ENCODE assay signal across 10 mouse cellular contexts in genomic region chr11:88293631-88294393, GRCm38 (mm10). TPM values are rescaled to one million over a fixed set of nuclear protein-coding genes. Genes with fewer than 3 reads are reported as not detected.
A peak's percentile ranks its signal among the peaks of the same experiment; 100 is the strongest.
DNase-seq lines count a peak whose midpoint lies in the region; ATAC-seq and TF ChIP-seq lines count a peak whose summit lies in the region.
"Had no signal": no experiment of that assay in that cellular context is flagged by ENCODE, and none has a peak within 500 bp of the region (broad histone marks: within the 10 kb centered on the region; RNA-seq: fewer than 3 reads in every experiment).

TSS of gene Ccdc182 (plus strand) at chr11:88294058.

- H3K27ac ChIP-seq in layer of hippocampus, adult 2 months: no peak within 1 kb of the TSS
- H3K27ac ChIP-seq in forebrain, embryonic 10.5 days: peak within 1 kb of the TSS; percentile 79
- peak within 1 kb of the TSS; percentile 59; the same call in 1 of the 2 replicates for H3K27ac ChIP-seq in kidney, embryonic 14.5 days (ENCODE audit: low read depth, low read length)
- H3K27ac ChIP-seq in midbrain, postnatal 0 days (ENCODE audit: low read depth, low read length): no peak within 1 kb of the TSS

- no peaks in the 10 kb centered on the region for H3K36me3 ChIP-seq in forebrain, embryonic 10.5 days (replicated peaks)
- no peaks in the 10 kb centered on the region for H3K36me3 ChIP-seq in kidney, embryonic 14.5 days (ENCODE audit: control insufficient read depth, insufficient read depth, low read length)
- H3K36me3 ChIP-seq in midbrain, postnatal 0 days (ENCODE audit: insufficient read depth, low read length): no peaks in the 10 kb centered on the region

- H3K4me3 ChIP-seq in layer of hippocampus, adult 2 months: no peak within 1 kb of the TSS
- H3K4me3 ChIP-seq in forebrain, embryonic 10.5 days: peak within 1 kb of the TSS; percentile 45
- peak within 1 kb of the TSS; percentile 34 for H3K4me3 ChIP-seq in kidney, embryonic 14.5 days (ENCODE audit: low read length)
- H3K4me3 ChIP-seq in midbrain, postnatal 0 days (ENCODE audit: low read depth, low read length): 0 out of 2 replicates have a peak within 1 kb of the TSS, but pooled peaks have one; percentile 2

- DNase-seq in layer of hippocampus, adult 2 months (ENCODE audit: low spot score in 2 of 2): no peak
- DNase-seq in layer of hippocampus, adult 11-12 months (ENCODE audit: low spot score): no peak
- no peak for DNase-seq in forebrain, embryonic 10.5 days (ENCODE audit: extremely low spot score, low spot score)
- DNase-seq in midbrain, postnatal 0 days (ENCODE audit: low spot score): no peak
- DNase-seq in ovary, postnatal 36 days (ENCODE audit: low spot score): no peak
- DNase-seq in layer of hippocampus, adult 18-20 months (ENCODE audit: low spot score in 2 of 2): no peak

- H3K4me2 ChIP-seq in kidney, embryonic 14.5 days (replicated peaks; ENCODE audit: low read depth, low read length): peak within 1 kb of the TSS; percentile 55
- H3K4me2 ChIP-seq in midbrain, postnatal 0 days (ENCODE audit: low read depth, low read length, poor library complexity, severe bottlenecking): peak within 1 kb of the TSS; percentile 39

- H3K4me1 ChIP-seq in forebrain, embryonic 10.5 days: peaks cover 54% of the 10 kb centered on the region
- peaks cover 37% of the 10 kb centered on the region for H3K4me1 ChIP-seq in kidney, embryonic 14.5 days (ENCODE audit: control insufficient read depth, insufficient read depth, low read length)
- no peaks in the 10 kb centered on the region for H3K4me1 ChIP-seq in midbrain, postnatal 0 days (ENCODE audit: insufficient read depth, low read length)

- peak; percentile 25; the same call in 1 of the 2 replicates for TF ChIP-seq CTCF in layer of hippocampus, adult 2 months (conservative IDR thresholded peaks at IDR 0.05)
- TF ChIP-seq CTCF in midbrain, postnatal 0 days (IDR thresholded peaks at IDR 0.05): peak; percentile 36

- WGBS in forebrain, embryonic 10.5 days: 36% methylated on average over 20 of the region's 20 CpGs
- 26% methylated on average over 20 of the region's 20 CpGs for WGBS in kidney, embryonic 14.5 days
- 38% methylated on average over 20 of the region's 20 CpGs for WGBS in midbrain, postnatal 0 days

- no peaks in the 10 kb centered on the region for H3K9me3 ChIP-seq in forebrain, embryonic 10.5 days
- H3K9me3 ChIP-seq in kidney, embryonic 14.5 days (ENCODE audit: control insufficient read depth, low read length): no peaks in the 10 kb centered on the region
- H3K9me3 ChIP-seq in midbrain, postnatal 0 days (ENCODE audit: low read length): no peaks in the 10 kb centered on the region

- H3K9ac ChIP-seq in kidney, embryonic 14.5 days (ENCODE audit: low read depth, low read length): peak within 1 kb of the TSS; percentile 58
- H3K9ac ChIP-seq in midbrain, postnatal 0 days (replicated peaks; ENCODE audit: low read length, poor library complexity, severe bottlenecking): no peak within 1 kb of the TSS

- ATAC-seq in kidney, embryonic 14.5 days (ENCODE audit: low FRiP score, low TSS enrichment): peak; percentile 30; the same call in 1 of the 2 replicates
- ATAC-seq in midbrain, postnatal 0 days (ENCODE audit: low FRiP score): no peak
- ATAC-seq in megakaryocyte-erythroid progenitor cell, adult 5-6 weeks (replicated peaks; ENCODE audit: low FRiP score, low TSS enrichment, poor library complexity, severe bottlenecking): no peak
- ATAC-seq: Patski had no signal

- peaks cover 62% of the 10 kb centered on the region for H3K27me3 ChIP-seq in forebrain, embryonic 10.5 days (ENCODE audit: poor library complexity, severe bottlenecking)
- H3K27me3 ChIP-seq in kidney, embryonic 14.5 days (ENCODE audit: control insufficient read depth, insufficient read depth, low read length): no peaks in the 10 kb centered on the region; the same call in 1 of the 2 replicates
- no peaks in the 10 kb centered on the region for H3K27me3 ChIP-seq in midbrain, postnatal 0 days (ENCODE audit: insufficient read depth, low read length)
- H3K27me3 ChIP-seq: Patski had no signal

RNA-seq across cellular contexts. Expression of gene Ccdc182, which starts in this region (rescaled TPM):
- total RNA-seq in layer of hippocampus, adult 2 months (2021): not detected
- 0.17 and 0.73 TPM in 2 replicates for polyA plus RNA-seq in forebrain, embryonic 10.5 days (2016; fragmentation: Nextera tagmentation; extraction: Ambion mirVana)
- polyA plus RNA-seq in kidney, embryonic 14.5 days (2014; fragmentation: Nextera tagmentation; extraction: Ambion mirVana): 3.0 and 3.1 TPM in 2 replicates
- total RNA-seq in midbrain, postnatal 0 days (2014; rRNA removed): not detected in 2 replicates
- 0.12 TPM in 1 of 2 replicates, not detected in the other for polyA plus RNA-seq in midbrain, postnatal 0 days (2015; fragmentation: Nextera tagmentation; extraction: Ambion mirVana)
- not detected in 2 replicates for total RNA-seq in megakaryocyte-erythroid progenitor cell, adult 5-6 weeks (2014; fragmentation: Nextera tagmentation)
- not detected in 2 replicates for total RNA-seq in megakaryocyte-erythroid progenitor cell, adult 5-6 weeks (2017)
- not detected for total RNA-seq in layer of hippocampus, adult 18-20 months (2021)
- polyA plus RNA-seq: gonadal fat pad, adult 2 months; Patski had no signal

Comparison
In these comparisons a context has a peak if more than half of its experiments do, and no peak if none do; other contexts are left out.
1. H3K27ac ChIP-seq: peak in forebrain, embryonic 10.5 days (single experiment) and kidney, embryonic 14.5 days (single experiment); none in layer of hippocampus, adult 2 months (single experiment) and midbrain, postnatal 0 days (single experiment).